Mouse (Mus musculus) thymus, postnatal 0 days (tissue): ENCODE measurements around the gene Neu2. TPM values are rescaled to one million over a fixed set of nuclear protein-coding genes. Genes with fewer than 3 reads are reported as not detected.

Experiments
- DNase-seq: peaks from one replicate; pipeline ENCODE4 v3.0.0-alpha.2; 2015; ENCODE audit warnings: low spot score
- polyA plus RNA-seq: library from polyadenylated mRNA; unstranded; fragments of >200 nt; fragmentation: Nextera tagmentation; extraction: Ambion mirVana; gene quantifications from 2 replicates; pipeline ENCODE4 v1.2.1, GENCODE M21; 2015

Neu2 gene
- polyA plus RNA-seq, 1 experiment from 2014 or later: 6.2 TPM

DNA sequence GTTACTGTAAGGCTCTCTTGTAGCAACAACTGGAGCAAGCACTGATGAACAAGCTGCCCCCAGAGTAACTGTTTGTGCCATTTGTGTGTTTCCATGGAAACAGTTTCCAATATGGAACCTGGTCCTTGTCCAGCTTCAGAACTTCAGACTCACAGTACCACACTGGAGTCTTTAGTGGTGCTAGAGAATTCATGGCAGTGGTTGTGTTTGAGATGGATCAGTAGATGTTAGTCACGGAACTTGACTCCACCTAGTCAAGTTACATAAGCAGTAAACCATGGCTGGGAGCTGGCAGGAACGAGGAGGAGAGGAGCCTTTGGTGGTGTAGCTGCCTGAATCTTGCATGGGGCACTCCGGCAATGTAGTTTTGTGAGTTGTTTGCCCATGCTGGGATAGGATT is 24.4 kb downstream of the Neu2 start:
- DNase-seq: no peak

- no peak for DNase-seq
Measured at GRCm38 (mm10) chr1:87537008-87537407, 27.3 kb downstream of the Neu2 start.

DNA sequence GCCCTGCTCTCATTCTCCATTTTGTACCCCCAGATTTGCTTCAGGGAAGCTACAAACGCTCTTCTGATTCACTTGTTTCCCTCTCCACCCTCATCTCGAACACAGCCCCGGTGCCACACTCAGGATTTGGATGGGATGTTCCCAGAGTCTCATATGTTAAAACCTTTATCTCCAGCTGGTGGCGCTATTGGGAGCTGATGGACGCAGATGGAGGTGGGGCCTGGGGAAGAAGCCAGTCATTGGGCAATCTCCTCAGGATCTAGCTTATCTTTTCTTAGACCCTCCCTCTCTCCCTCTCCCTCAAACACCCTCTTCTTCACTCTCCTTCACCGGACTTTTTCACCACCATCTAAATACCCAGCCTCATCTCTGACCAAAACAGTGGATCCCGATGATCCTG is 31.9 kb downstream of the Neu2 start:
- DNase-seq: peak; percentile 18

GRCm38 (mm10) chr1:87551008-87551407 is 41.3 kb downstream of the Neu2 start:
- no peak for DNase-seq

DNA sequence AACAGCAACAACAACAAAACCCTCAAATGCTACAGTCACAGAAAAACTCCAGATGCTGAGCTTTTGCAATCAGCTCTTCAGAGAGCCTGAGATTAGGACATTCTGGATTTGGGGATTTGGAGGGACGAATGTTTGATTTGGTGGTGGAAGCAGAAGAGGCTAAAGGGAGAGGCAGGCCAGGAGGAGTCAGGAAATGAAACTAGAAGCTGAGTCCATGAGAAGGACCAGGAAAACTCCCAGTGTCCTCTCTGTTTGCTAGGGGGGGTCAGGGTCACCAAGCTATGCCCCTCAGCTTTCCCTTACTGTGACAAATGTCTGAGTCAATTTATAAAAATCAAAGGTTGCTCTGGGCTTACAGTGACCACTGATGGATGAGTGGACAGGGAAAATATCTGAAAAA is 43.9 kb downstream of the Neu2 start:
- DNase-seq: no peak

DNA sequence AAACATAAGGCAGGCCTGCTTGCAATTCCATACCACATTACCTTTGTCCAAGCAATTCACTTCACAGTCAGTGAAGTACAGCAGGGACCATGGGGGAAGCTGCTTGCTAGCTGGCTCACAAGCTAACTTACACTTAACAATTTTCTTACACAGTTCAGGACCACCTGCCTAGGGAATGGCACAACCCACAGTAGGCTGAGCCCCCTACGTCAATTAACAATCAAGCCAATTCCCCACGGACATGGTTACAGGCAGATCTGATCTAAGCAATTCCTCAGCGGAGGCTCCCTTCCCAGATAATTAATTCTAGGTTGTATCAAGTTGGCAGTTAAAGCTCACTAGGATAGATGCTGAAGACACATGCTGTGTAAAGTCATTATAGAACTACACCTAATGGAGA is 53.3 kb downstream of the Neu2 start:
- DNase-seq: no peak

GRCm38 (mm10) chr1:87565760-87566159 is 56.1 kb downstream of the Neu2 start:
- DNase-seq: no peak

GRCm38 (mm10) chr1:87568398-87568797 is 58.7 kb downstream of the Neu2 start:
- DNase-seq: peak; percentile 50

DNA sequence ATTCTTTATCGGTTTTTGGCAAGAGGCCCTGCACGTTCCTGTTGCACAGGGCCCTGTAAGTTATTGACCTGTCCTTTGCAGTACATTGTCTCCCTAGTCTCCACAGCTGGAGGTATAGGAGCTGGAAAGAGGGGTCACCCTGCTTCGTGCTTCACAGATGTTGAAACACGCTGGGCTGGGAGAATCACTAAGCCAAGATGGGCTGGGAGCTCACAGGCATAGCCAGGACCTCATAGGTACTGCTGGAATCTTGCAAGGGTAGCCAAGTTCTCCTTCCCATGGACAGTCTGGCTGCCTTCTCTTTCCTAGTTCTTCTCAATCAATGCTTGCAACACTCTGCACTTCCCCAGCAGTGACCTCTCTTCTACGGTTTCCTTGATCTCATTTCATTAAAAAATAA is 63.6 kb downstream of the Neu2 start:
- DNase-seq: no peak

GRCm38 (mm10) chr1:87573800-87574215 is 64.1 kb downstream of the Neu2 start, which contains the start of gene Ngef:
TSS of gene Ngef (minus strand) at chr1:87573870.
- no peak for DNase-seq

DNA sequence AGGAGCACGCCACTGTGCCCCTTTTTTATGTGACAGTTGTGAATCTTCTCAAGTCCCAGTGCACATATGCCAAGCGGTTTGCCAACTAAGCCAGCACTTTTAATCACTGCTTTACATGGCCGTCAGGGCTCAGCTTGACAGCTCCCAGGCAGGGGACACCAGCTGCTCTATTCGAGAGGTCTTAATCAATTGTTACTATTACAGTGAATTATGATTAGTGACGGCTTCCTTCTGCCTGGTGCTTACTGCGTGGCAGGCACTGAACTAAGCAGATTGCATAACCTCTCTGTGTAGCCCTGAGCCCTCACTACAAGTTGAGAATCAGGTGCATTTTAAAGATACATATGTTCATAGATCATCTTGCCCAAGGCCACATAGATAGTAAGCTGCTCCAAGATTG is 64.7 kb downstream of the Neu2 start:
- DNase-seq: no peak

DNA sequence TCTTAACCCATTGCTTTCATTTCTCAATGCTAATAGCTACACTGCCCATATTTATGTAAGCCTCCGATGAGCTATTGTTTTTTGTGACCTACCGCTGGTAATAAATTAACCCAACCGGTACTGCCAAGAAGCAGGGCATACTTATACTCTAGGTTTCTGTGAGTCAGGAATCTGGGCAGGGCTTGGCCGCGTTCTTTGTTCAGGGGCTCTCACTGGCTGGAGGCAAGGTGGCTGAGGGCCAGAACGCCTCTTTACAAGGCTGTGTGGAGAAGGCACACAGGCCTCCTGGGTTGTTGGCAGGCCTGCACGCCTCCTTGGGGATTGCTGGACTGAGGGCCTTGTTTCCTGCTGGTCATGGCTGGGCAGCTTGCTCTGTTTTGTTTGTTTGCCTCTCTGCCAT is 65.1 kb downstream of the Neu2 start:
- DNase-seq: no peak

- no peak for DNase-seq
Measured at GRCm38 (mm10) chr1:87578965-87579364, 69.3 kb downstream of the Neu2 start.

- DNase-seq: no peak
Measured at GRCm38 (mm10) chr1:87580824-87581223, 71.1 kb downstream of the Neu2 start.

GRCm38 (mm10) chr1:87589162-87589561 is 79.5 kb downstream of the Neu2 start:
- DNase-seq: no peak

GRCm38 (mm10) chr1:87589980-87590379 is 80.3 kb downstream of the Neu2 start:
- no peak for DNase-seq

DNA sequence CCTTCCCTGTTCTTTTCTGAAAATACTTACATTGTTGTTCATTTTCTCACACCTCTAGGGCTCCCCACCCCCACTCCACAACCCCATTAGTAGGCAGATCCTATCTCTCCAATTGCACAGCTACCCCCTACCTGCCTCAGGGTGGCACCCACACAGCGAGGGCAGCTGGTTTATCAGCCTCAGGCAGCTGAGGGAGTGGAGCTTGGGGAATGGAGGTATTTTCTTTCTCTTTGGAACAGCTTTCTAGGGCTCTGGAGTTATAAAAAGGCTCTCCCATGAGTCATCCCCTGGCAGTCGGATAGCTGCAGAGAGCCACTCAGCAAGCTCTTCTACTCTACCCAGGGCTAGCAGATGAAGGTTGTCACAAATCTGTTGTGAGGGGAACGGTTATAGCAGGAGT is 84.6 kb downstream of the Neu2 start:
- no peak for DNase-seq

- DNase-seq: no peak
Measured at GRCm38 (mm10) chr1:87594671-87595070, 85.0 kb downstream of the Neu2 start.

- DNase-seq: no peak
Measured at GRCm38 (mm10) chr1:87600533-87600932, 90.8 kb downstream of the Neu2 start.

DNA sequence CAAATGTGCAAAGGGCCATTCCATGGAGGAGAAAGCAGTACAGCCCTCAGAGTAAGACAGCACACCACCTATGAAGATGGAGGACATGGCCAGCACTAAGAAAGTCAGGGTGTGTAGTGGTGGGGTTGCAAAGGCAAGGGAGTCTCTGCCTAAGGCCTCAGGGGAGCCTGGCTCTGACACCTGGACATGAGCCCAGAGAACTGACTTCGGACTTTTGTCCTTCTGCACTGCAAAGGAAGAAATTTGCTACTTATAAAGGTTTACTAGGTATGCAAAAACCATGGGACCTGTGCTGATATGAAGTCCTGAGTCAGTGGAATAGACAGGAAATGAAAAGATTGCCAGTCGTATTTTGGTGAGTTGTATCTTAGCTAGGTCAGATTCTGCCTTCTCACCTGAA is 92.1 kb downstream of the Neu2 start:
- DNase-seq: no peak

- no peak for DNase-seq
Measured at GRCm38 (mm10) chr1:87603389-87603788, 93.7 kb downstream of the Neu2 start.

DNA sequence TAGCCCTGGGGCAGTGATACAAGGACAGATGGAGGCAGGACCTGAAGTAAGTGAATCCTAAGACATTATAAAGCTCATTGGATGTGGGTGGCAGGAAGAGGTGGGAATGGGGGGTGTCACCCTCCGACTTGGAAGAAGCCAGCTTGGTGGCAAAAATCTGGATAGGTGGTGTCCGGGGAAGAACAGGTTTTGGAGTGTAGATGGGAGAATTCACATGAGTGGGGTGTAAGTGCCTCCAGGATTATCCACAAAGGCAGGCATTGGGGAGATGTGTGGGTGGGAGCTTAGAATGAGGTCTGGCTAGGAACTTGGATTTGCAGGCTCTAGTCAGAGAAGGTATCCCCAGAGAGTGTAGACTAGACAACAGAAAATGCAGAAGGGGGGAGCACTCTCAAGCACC is 95.6 kb downstream of the Neu2 start:
- DNase-seq: no peak

DNA sequence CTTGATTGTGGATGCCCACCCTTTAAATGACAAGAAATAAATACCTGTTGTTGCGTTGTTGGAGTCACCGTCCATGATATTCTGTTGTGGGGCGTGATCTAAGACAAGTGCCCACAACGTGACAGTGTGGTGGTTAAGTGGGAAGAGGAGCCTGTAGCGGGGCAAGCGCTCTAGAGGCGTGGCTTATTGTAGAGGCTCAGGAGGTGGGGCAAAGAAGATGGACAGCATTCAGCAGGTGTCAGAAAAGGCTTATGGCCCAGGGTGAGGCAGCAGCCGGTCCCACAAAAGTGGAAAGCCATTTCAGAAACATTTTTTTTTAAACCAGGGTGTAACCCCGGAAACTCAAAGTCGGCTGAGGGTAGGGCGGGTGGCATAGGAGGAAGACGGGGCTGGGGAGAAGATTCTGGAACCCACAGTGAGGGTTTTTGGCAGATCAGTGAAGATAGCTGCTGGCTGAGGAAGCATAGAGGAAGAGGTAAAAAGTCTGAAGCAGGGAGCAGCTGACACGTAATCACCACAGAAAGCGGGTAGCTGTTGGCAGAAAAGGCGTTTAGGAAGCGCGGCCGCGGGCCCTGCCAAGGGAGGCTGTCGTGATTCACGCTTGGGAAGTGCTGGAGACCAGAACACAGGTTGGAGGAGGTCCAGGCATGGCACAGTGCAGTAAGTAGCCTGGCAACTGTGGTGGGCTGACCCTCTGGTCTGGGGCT is 97.8 kb downstream of the Neu2 start:
- peak; percentile 70 for DNase-seq
